Mouse (Mus musculus) CH12.LX (cell line): ENCODE data around the gene Oip5. TPM values are rescaled to one million over a fixed set of nuclear protein-coding genes. Genes with fewer than 3 reads are reported as not detected.

Experiments used
- DNase-seq: peaks from one replicate; pipeline ENCODE4 v3.0.0-alpha.2; 2013; ENCODE audit errors: extremely low read depth
- H3K27ac ChIP-seq: 2 replicates; pipeline ENCODE4 v1.5.1; 2012; ENCODE audit warnings: low read depth, mild to moderate bottlenecking, control low read depth, moderate library complexity; ENCODE audit not compliant: insufficient read depth
- H3K27me3 ChIP-seq: replicated peaks from 2 replicates; pipeline ENCODE3; 2012; ENCODE audit warnings: inconsistent platforms
- H3K36me3 ChIP-seq, 2 experiments: replicated peaks in 1 of 2; 2 replicates each; pipeline versions ENCODE3 to v1.6.1; 2012; ENCODE audit warnings: inconsistent platforms in 1 of 2, low read length in 1 of 2, mild to moderate bottlenecking in 1 of 2, mixed read lengths in 1 of 2, moderate library complexity in 1 of 2; ENCODE audit not compliant: control insufficient read depth in 1 of 2, insufficient read depth in 1 of 2
- H3K4me1 ChIP-seq, 2 experiments: 2 replicates each; pipeline ENCODE4 v1.6.1; 2012; ENCODE audit warnings: inconsistent platforms in 1 of 2, moderate library complexity in 1 of 2; ENCODE audit not compliant: insufficient read depth in 2 of 2, control insufficient read depth in 1 of 2
- H3K4me2 ChIP-seq: 2 replicates; pipeline ENCODE4 v1.6.1; 2012; ENCODE audit warnings: low read depth, mild to moderate bottlenecking, control low read depth; ENCODE audit not compliant: poor library complexity, insufficient read depth, severe bottlenecking
- H3K4me3 ChIP-seq, 3 experiments: fragments of 150-350 bp in 1 of 3; sonication (generic) in 1 of 3; replicated peaks in 1 of 3; 2 replicates each; pipeline versions ENCODE3 to v1.5.1; 2011 to 2012; ENCODE audit warnings: low read depth in 2 of 3, low read length in 2 of 3, mild to moderate bottlenecking in 2 of 3, moderate library complexity in 2 of 3, control low read depth in 1 of 3, improper control_type of control experiment in 1 of 3, inconsistent platforms in 1 of 3, mixed read lengths in 1 of 3; ENCODE audit not compliant: poor library complexity in 1 of 3
- H3K79me2 ChIP-seq: replicated peaks from 2 replicates; pipeline ENCODE4 v1.6.1; 2012; ENCODE audit warnings: mild to moderate bottlenecking, moderate library complexity; ENCODE audit not compliant: control insufficient read depth, poor library complexity, insufficient read depth, severe bottlenecking; ENCODE audit errors: extremely low read depth
- H3K9ac ChIP-seq: 2 replicates; pipeline ENCODE4 v1.6.1; 2012; ENCODE audit warnings: low read depth, mild to moderate bottlenecking, control low read depth, moderate library complexity; ENCODE audit not compliant: insufficient read depth
- H3K9me3 ChIP-seq: replicated peaks from 2 replicates; pipeline ENCODE3; 2012; ENCODE audit warnings: low read length, inconsistent platforms, mixed read lengths
- BHLHE40 ChIP-seq: IDR thresholded peaks from 2 replicates; pipeline ENCODE4 v1.6.1; 2011; ENCODE audit warnings: mild to moderate bottlenecking, low read depth, low read length, improper control_type of control experiment
- CHD1 ChIP-seq: IDR thresholded peaks from 2 replicates; pipeline ENCODE4 v1.6.1; 2012; ENCODE audit warnings: low read depth, low read length, improper control_type of control experiment, inconsistent platforms
- CHD2 ChIP-seq: IDR thresholded peaks from 2 replicates; pipeline ENCODE4 v1.6.1; 2011; ENCODE audit warnings: low read length, improper control_type of control experiment
- CTCF ChIP-seq, 2 experiments: IDR thresholded peaks in 1 of 2; conservative IDR thresholded peaks in 1 of 2; 2 replicates each; pipeline ENCODE4 v1.5.1; 2011 to 2012; ENCODE audit warnings: low read depth in 2 of 2, low read length in 2 of 2, improper control_type of control experiment in 1 of 2, inconsistent platforms in 1 of 2, mild to moderate bottlenecking in 1 of 2, moderate library complexity in 1 of 2
- E2F4 ChIP-seq: IDR thresholded peaks from 2 replicates; pipeline ENCODE4 v1.6.1; 2011; ENCODE audit warnings: low read depth, low read length, improper control_type of control experiment; ENCODE audit not compliant: insufficient replicate concordance
- ELF1 ChIP-seq: IDR thresholded peaks from 2 replicates; pipeline ENCODE4 v1.6.1; 2014; ENCODE audit warnings: low read depth, mild to moderate bottlenecking, inconsistent platforms, low read length, improper control_type of control experiment
- EP300 ChIP-seq: IDR thresholded peaks from 2 replicates; pipeline ENCODE4 v1.6.1; 2011; ENCODE audit warnings: low read length, improper control_type of control experiment
- HCFC1 ChIP-seq: IDR thresholded peaks from 2 replicates; pipeline ENCODE4 v1.6.1; 2012; ENCODE audit warnings: low read depth, mild to moderate bottlenecking, inconsistent platforms, low read length, improper control_type of control experiment
- IRF4 ChIP-seq: IDR thresholded peaks from 2 replicates; pipeline ENCODE4 v1.6.1; 2014; ENCODE audit warnings: low read depth, mild to moderate bottlenecking, inconsistent platforms, low read length, improper control_type of control experiment
- MAX ChIP-seq: IDR thresholded peaks from 2 replicates; pipeline ENCODE4 v1.6.1; 2011; ENCODE audit warnings: low read length, improper control_type of control experiment
- MAZ ChIP-seq: IDR thresholded peaks from 2 replicates; pipeline ENCODE4 v1.6.1; 2012; ENCODE audit warnings: low read depth, mild to moderate bottlenecking, inconsistent platforms, low read length, improper control_type of control experiment, moderate library complexity
- MYC ChIP-seq: IDR thresholded peaks from 2 replicates; pipeline ENCODE4 v1.6.1; 2011; ENCODE audit warnings: low read depth, mild to moderate bottlenecking, improper control_type of control experiment, low read length
- RCOR1 ChIP-seq: conservative IDR thresholded peaks from 2 replicates; pipeline ENCODE4 v1.6.1; 2012; ENCODE audit warnings: low read depth, mild to moderate bottlenecking, inconsistent platforms, low read length, improper control_type of control experiment
- SMC3 ChIP-seq: IDR thresholded peaks from 2 replicates; pipeline ENCODE4 v1.6.1; 2011; ENCODE audit warnings: low read depth, low read length, improper control_type of control experiment
- TBP ChIP-seq: conservative IDR thresholded peaks from 2 replicates; pipeline ENCODE4 v1.6.1; 2011; ENCODE audit warnings: low read depth, low read length, improper control_type of control experiment
- TCF12 ChIP-seq: IDR thresholded peaks from 2 replicates; pipeline ENCODE4 v1.6.1; 2014; ENCODE audit warnings: low read depth, mild to moderate bottlenecking, inconsistent platforms, low read length, improper control_type of control experiment
- UBTF ChIP-seq: IDR thresholded peaks from 2 replicates; pipeline ENCODE4 v1.6.1; 2012; ENCODE audit warnings: low read depth, mild to moderate bottlenecking, inconsistent platforms, low read length, improper control_type of control experiment, moderate library complexity
- USF1 ChIP-seq: IDR thresholded peaks from 2 replicates; pipeline ENCODE4 v1.6.1; 2014; ENCODE audit warnings: low read depth, mild to moderate bottlenecking, inconsistent platforms, low read length, improper control_type of control experiment
- USF2 ChIP-seq: conservative IDR thresholded peaks from 2 replicates; pipeline ENCODE4 v1.6.1; 2011; ENCODE audit warnings: low read depth, low read length, improper control_type of control experiment
- ZNF384 ChIP-seq: IDR thresholded peaks from 2 replicates; pipeline ENCODE4 v1.6.1; 2012; ENCODE audit warnings: low read depth, low read length, improper control_type of control experiment, inconsistent platforms
- dilution Hi-C: fragments of 300-500 bp; cut with MboI; formaldehyde crosslinking; loops from 2 replicates; pipeline ENCODE4 v1.14.3; 2020; ENCODE audit warnings: low sequenced_read_pairs; ENCODE audit not compliant: extremely low pct_unique_long_range_greater_than_20kb, extremely low pct_ligation_motif_present
- in situ Hi-C: fragments of 300-500 bp; cut with MboI; formaldehyde crosslinking; loops from 3 replicates; pipeline ENCODE4 v1.14.3; 2019; ENCODE audit warnings: low sequenced_read_pairs, low pct_ligation_motif_present, low pct_unique_long_range_greater_than_20kb, mixed read lengths
- polyA plus RNA-seq: library from polyadenylated mRNA; unstranded; fragments of >175 nt; gene quantifications from 2 replicates; pipeline ENCODE4 v1.2.1, GENCODE M21; 2012; ENCODE audit warnings: low read depth; ENCODE audit not compliant: insufficient read length
- total RNA-seq, 2 experiments: library from RNA; depleted of rRNA; stranded (reverse); fragments of 300-350 nt in 1 of 2; fragments of >200 nt in 1 of 2; gene quantifications; 2 replicates each; pipeline ENCODE4 v1.2.3; 2012 to 2014

Oip5 gene
- total and polyA plus RNA-seq, 3 experiments, result 24.5 to 53.6 (median 30.1) TPM

GRCm38 (mm10) chr2:119662220-119663182, 44.2 kb upstream of the Oip5 start, which contains the start of gene Ndufaf1 (continued):
- TF ChIP-seq MAX (0 out of 2 replicates have a peak, but pooled peaks have one; percentile 42), USF1 (no peak), ELF1 (peak; percentile 82), TCF12 (peak; percentile 90)
- TF ChIP-seq, all 38 proteins: peak for 20

- Histone ChIP-seq H3K4me2 (peak overlapping the region; percentile 25; the same call in 1 of the 2 replicates), H3K27ac (no peak overlapping the region), H3K36me3 (peaks cover 62 to 83% of the 10 kb centered on the region in 2 experiments), H3K4me1 (peaks cover 3 to 9% of the 10 kb centered on the region in 2 experiments), H3K4me3 (no peak overlapping the region), H3K79me2 (no peaks in the 10 kb centered on the region), H3K9ac (no peak overlapping the region), H3K27me3 (no peaks in the 10 kb centered on the region), H3K9me3 (no peaks in the 10 kb centered on the region)
- TF ChIP-seq IRF4 (peak; percentile 70), HCFC1 (no peak), ZNF384 (peak; percentile 51; the same call in 1 of the 2 replicates), TBP (peak; percentile 66), USF2 (no peak), EP300 (0 out of 2 replicates have a peak, but pooled peaks have one; percentile 8)
- peak; percentile 26 for DNase-seq
- in situ Hi-C loops (no loop called here), dilution Hi-C loops (no loop called here)
Measured at GRCm38 (mm10) chr2:119644254-119644653, 26.0 kb upstream of the Oip5 start.

GRCm38 (mm10) chr2:119641214-119641912, 23.1 kb upstream of the Oip5 start:
- Histone ChIP-seq H3K9ac (no peak overlapping the region), H3K27me3 (no peaks in the 10 kb centered on the region), H3K9me3 (no peaks in the 10 kb centered on the region), H3K4me1 (peaks cover 3 to 17% of the 10 kb centered on the region in 2 experiments), H3K36me3 (peaks cover 58 to 84% of the 10 kb centered on the region in 2 experiments), H3K4me3 (no peak overlapping the region), H3K27ac (no peak overlapping the region), H3K79me2 (no peaks in the 10 kb centered on the region), H3K4me2 (no peak overlapping the region)
- TF ChIP-seq IRF4 (no peak), ZNF384 (no peak), MAZ (no peak), CHD1 (no peak), SMC3 (no peak), UBTF (no peak), HCFC1 (no peak), CHD2 (no peak), E2F4 (no peak), CTCF (conservative IDR thresholded peaks at IDR 0.05 in 1 of 2, IDR thresholded peaks at IDR 0.05 in 1 of 2; ENCODE audit: low read depth in 2 of 2, low read length in 2 of 2) (no peak), RCOR1 (no peak), MAX (no peak), USF2 (no peak), MYC (no peak), USF1 (no peak), BHLHE40 (no peak)
- in situ Hi-C loops, result no loop called here
- dilution Hi-C loops, result no loop called here
- no peak for DNase-seq
